Mouse (Mus musculus) liver, embryonic 14.5 days (tissue): ENCODE data around the gene Hoxd4.

Experiments
- CTCF ChIP-seq: IDR thresholded peaks from 2 replicates; pipeline ENCODE4 v1.5.1; 2016; ENCODE audit warnings: antibody characterized with exemption, low read depth, control low read depth
- EP300 ChIP-seq: IDR thresholded peaks from 2 replicates; pipeline ENCODE4 v1.6.1; 2016; ENCODE audit warnings: antibody characterized with exemption, low read depth

GRCm38 (mm10) chr2:74678891-74679595 is 32.7 kb upstream of the Hoxd4 start, which contains the start of gene Hoxd11:
- TF ChIP-seq EP300 (no peak), CTCF (no peak)
